Mouse (Mus musculus): ENCODE results near the gene Msantd2. TPM values are rescaled to one million over a fixed set of nuclear protein-coding genes. Genes with fewer than 3 reads are reported as not detected.

Gene Msantd2
- polyA plus RNA-seq, 1 experiment from 2014 or later = 39.9 TPM

DNA sequence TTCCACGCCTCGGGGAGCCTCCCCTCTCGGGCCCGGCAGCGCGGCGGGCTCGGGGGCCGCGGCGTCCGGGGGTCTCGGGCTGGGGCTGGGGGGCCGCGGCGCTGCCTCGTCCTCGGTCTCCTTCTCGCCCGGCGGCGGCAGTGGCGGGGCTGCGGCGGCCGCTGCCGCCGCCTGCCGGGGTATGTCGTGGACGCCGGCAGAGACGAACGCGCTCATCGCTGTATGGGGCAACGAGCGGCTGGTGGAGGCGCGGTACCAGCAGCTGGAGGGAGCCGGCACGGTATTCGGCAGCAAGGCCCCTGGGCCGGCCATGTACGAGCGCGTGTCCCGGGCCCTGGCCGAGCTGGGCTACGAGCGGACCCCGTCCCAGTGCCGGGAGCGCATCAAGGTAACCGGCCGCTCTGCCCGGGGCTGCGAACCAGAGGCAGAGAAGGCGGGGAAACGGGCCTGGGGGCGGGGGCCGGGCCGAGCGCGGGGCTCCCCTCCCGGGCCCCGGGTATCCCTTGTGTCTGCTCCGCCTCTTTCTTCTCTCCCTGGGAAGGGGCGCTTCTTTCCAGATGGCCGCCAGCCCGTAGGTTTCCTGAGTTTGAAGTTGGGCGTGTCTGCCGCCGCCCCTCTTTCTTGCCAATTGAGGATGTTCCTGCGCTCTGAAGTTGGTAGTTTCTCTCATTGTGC lies 464 bp downstream of the Msantd2 start:
- ATAC-seq (ENCODE audit: insufficient read depth, low FRiP score, low TSS enrichment) (peak; percentile 81), DNase-seq (ENCODE audit: low spot score) (peak; percentile 70)
- Histone ChIP-seq H3K4me2 (ENCODE audit: low read depth) (peak overlapping the region; percentile 87), H3K4me1 (ENCODE audit: control insufficient read depth, insufficient read depth, low read length) (peaks cover 11% of the 10 kb centered on the region; the same call in 1 of the 2 replicates), H3K27me3 (ENCODE audit: control insufficient read depth, insufficient read depth, low read length) (no peaks in the 10 kb centered on the region), H3K36me3 (ENCODE audit: control insufficient read depth, insufficient read depth, low read length) (no peaks in the 10 kb centered on the region), H3K9ac (ENCODE audit: low read length) (peak overlapping the region; percentile 97), H3K9me3 (ENCODE audit: control insufficient read depth, low read length) (no peaks in the 10 kb centered on the region), H3K27ac (ENCODE audit: low read depth, low read length) (peak overlapping the region; percentile 95), H3K4me3 (ENCODE audit: low read depth, low read length) (peak overlapping the region; percentile 99)
- under 1% methylated on average over 61 of the region's 75 CpGs for WGBS

GRCm38 (mm10) chr9:37495761-37496160 lies 6.6 kb downstream of the Msantd2 start:
- WGBS = 78% methylated on average over 3 of the region's 3 CpGs

GRCm38 (mm10) chr9:37496325-37496724 lies 7.2 kb downstream of the Msantd2 start:
- Histone ChIP-seq H3K27ac (ENCODE audit: low read depth, low read length) (no peak overlapping the region), H3K9me3 (ENCODE audit: control insufficient read depth, low read length) (no peaks in the 10 kb centered on the region), H3K27me3 (ENCODE audit: control insufficient read depth, insufficient read depth, low read length) (no peaks in the 10 kb centered on the region), H3K9ac (ENCODE audit: low read length) (no peak overlapping the region), H3K4me2 (ENCODE audit: low read depth) (no peak overlapping the region), H3K36me3 (ENCODE audit: control insufficient read depth, insufficient read depth, low read length) (no peaks in the 10 kb centered on the region), H3K4me1 (ENCODE audit: control insufficient read depth, insufficient read depth, low read length) (no peaks in the 10 kb centered on the region), H3K4me3 (ENCODE audit: low read depth, low read length) (no peak overlapping the region)
- DNase-seq (ENCODE audit: low spot score) (no peak), ATAC-seq (ENCODE audit: insufficient read depth, low FRiP score, low TSS enrichment) (no peak)

More at GRCm38 (mm10) chr9:37495761-37496160, 6.6 kb downstream of the Msantd2 start:
- H3K27ac ChIP-seq (ENCODE audit: low read depth, low read length) = no peak overlapping the region
- no peaks in the 10 kb centered on the region for H3K36me3 ChIP-seq (ENCODE audit: control insufficient read depth, insufficient read depth, low read length)
- ATAC-seq (ENCODE audit: insufficient read depth, low FRiP score, low TSS enrichment) (no peak), DNase-seq (ENCODE audit: low spot score) (no peak)
- H3K9ac ChIP-seq (ENCODE audit: low read length) = no peak overlapping the region
- H3K4me2 ChIP-seq (ENCODE audit: low read depth) = no peak overlapping the region
- H3K9me3 ChIP-seq (ENCODE audit: control insufficient read depth, low read length) = no peaks in the 10 kb centered on the region
- no peak overlapping the region for H3K4me3 ChIP-seq (ENCODE audit: low read depth, low read length)
- no peaks in the 10 kb centered on the region for H3K27me3 ChIP-seq (ENCODE audit: control insufficient read depth, insufficient read depth, low read length)
- peaks cover 1% of the 10 kb centered on the region; the same call in 1 of the 2 replicates for H3K4me1 ChIP-seq (ENCODE audit: control insufficient read depth, insufficient read depth, low read length)

DNA sequence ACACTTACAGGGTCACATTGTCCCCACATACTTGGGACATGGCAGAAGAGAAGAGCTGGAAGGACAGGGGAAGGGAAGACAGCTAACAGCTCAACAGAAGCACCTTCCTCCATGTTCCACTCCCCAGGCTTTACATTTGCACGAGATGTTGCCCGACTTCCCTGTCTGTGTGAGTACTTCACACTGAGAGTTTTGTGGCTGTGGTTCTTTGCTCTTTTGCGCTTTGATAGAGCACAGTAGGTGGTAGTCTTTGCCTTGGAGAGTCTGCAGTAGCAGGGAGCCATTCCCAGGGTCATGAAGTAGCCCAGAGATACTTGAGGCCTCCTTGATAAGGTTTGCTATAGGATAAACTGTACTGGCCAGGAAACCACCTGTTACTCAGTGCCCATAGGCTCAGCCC lies 11.1 kb downstream of the Msantd2 start:
- ATAC-seq (ENCODE audit: insufficient read depth, low FRiP score, low TSS enrichment) (no peak), DNase-seq (ENCODE audit: low spot score) (no peak)

DNA sequence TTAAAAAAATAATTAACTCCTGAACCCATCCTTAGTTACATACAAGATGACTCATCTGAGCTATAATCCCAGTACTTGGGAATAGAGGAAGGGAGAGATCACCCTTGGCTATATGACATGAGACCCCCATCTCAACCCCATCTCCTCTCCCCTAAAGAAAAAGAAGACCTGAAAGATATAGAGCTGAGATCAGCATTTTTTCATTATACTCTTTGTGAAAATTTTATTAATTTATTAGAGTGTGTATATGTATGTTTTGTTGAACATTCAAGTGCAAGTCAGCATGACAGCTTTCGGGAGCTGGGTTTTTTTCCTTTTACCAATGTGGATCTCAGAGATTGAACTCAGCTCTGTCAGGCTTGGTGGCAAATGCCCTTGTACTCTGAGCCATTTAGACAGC lies 12.1 kb downstream of the Msantd2 start:
- 90% methylated on average over 1 of the region's 1 CpGs for WGBS
- Histone ChIP-seq H3K27ac (ENCODE audit: low read depth, low read length) (no peak overlapping the region), H3K9me3 (ENCODE audit: control insufficient read depth, low read length) (no peaks in the 10 kb centered on the region), H3K36me3 (ENCODE audit: control insufficient read depth, insufficient read depth, low read length) (no peaks in the 10 kb centered on the region), H3K9ac (ENCODE audit: low read length) (no peak overlapping the region), H3K27me3 (ENCODE audit: control insufficient read depth, insufficient read depth, low read length) (no peaks in the 10 kb centered on the region), H3K4me3 (ENCODE audit: low read depth, low read length) (no peak overlapping the region), H3K4me1 (ENCODE audit: control insufficient read depth, insufficient read depth, low read length) (no peaks in the 10 kb centered on the region), H3K4me2 (ENCODE audit: low read depth) (no peak overlapping the region)
- DNase-seq (ENCODE audit: low spot score) (no peak), ATAC-seq (ENCODE audit: insufficient read depth, low FRiP score, low TSS enrichment) (no peak)

More for the DNA sequence above, 11.1 kb downstream of the Msantd2 start:
- WGBS = 79% methylated on average over 3 of the region's 3 CpGs
- Histone ChIP-seq H3K4me3 (ENCODE audit: low read depth, low read length) (no peak overlapping the region), H3K4me2 (ENCODE audit: low read depth) (no peak overlapping the region), H3K36me3 (ENCODE audit: control insufficient read depth, insufficient read depth, low read length) (no peaks in the 10 kb centered on the region), H3K9ac (ENCODE audit: low read length) (no peak overlapping the region), H3K27me3 (ENCODE audit: control insufficient read depth, insufficient read depth, low read length) (no peaks in the 10 kb centered on the region), H3K4me1 (ENCODE audit: control insufficient read depth, insufficient read depth, low read length) (no peaks in the 10 kb centered on the region), H3K9me3 (ENCODE audit: control insufficient read depth, low read length) (no peaks in the 10 kb centered on the region), H3K27ac (ENCODE audit: low read depth, low read length) (no peak overlapping the region)

GRCm38 (mm10) chr9:37504348-37504747 lies 15.2 kb downstream of the Msantd2 start:
- Histone ChIP-seq H3K4me3 (ENCODE audit: low read depth, low read length) (no peak overlapping the region), H3K27ac (ENCODE audit: low read depth, low read length) (no peak overlapping the region)
- ATAC-seq (ENCODE audit: insufficient read depth, low FRiP score, low TSS enrichment) = no peak

GRCm38 (mm10) chr9:37506023-37506422 lies 16.9 kb downstream of the Msantd2 start:
- H3K4me3 ChIP-seq (ENCODE audit: low read depth, low read length) = no peak overlapping the region
- no peak overlapping the region for H3K4me2 ChIP-seq (ENCODE audit: low read depth)
- H3K36me3 ChIP-seq (ENCODE audit: control insufficient read depth, insufficient read depth, low read length) = no peaks in the 10 kb centered on the region
- no peaks in the 10 kb centered on the region for H3K9me3 ChIP-seq (ENCODE audit: control insufficient read depth, low read length)
- DNase-seq (ENCODE audit: low spot score) (no peak), ATAC-seq (ENCODE audit: insufficient read depth, low FRiP score, low TSS enrichment) (no peak)
- 93% methylated on average over 1 of the region's 1 CpGs for whole genome bisulfite sequencing
- no peaks in the 10 kb centered on the region for H3K27me3 ChIP-seq (ENCODE audit: control insufficient read depth, insufficient read depth, low read length)
- no peaks in the 10 kb centered on the region for H3K4me1 ChIP-seq (ENCODE audit: control insufficient read depth, insufficient read depth, low read length)
- no peak overlapping the region for H3K9ac ChIP-seq (ENCODE audit: low read length)
- H3K27ac ChIP-seq (ENCODE audit: low read depth, low read length) = no peak overlapping the region

More at GRCm38 (mm10) chr9:37504348-37504747, 15.2 kb downstream of the Msantd2 start:
- Histone ChIP-seq H3K36me3 (ENCODE audit: control insufficient read depth, insufficient read depth, low read length) (no peaks in the 10 kb centered on the region), H3K9ac (ENCODE audit: low read length) (no peak overlapping the region), H3K4me1 (ENCODE audit: control insufficient read depth, insufficient read depth, low read length) (no peaks in the 10 kb centered on the region), H3K4me2 (ENCODE audit: low read depth) (no peak overlapping the region), H3K27me3 (ENCODE audit: control insufficient read depth, insufficient read depth, low read length) (no peaks in the 10 kb centered on the region), H3K9me3 (ENCODE audit: control insufficient read depth, low read length) (no peaks in the 10 kb centered on the region)
- no peak for DNase-seq (ENCODE audit: low spot score)

GRCm38 (mm10) chr9:37512097-37512496 lies 23.0 kb downstream of the Msantd2 start:
- no peak overlapping the region for H3K4me2 ChIP-seq (ENCODE audit: low read depth)
- no peak overlapping the region for H3K9ac ChIP-seq (ENCODE audit: low read length)
- H3K9me3 ChIP-seq (ENCODE audit: control insufficient read depth, low read length) = no peaks in the 10 kb centered on the region
- no peaks in the 10 kb centered on the region for H3K36me3 ChIP-seq (ENCODE audit: control insufficient read depth, insufficient read depth, low read length)
- H3K4me3 ChIP-seq (ENCODE audit: low read depth, low read length) = no peak overlapping the region
- WGBS = 94% methylated on average over 2 of the region's 2 CpGs
- H3K4me1 ChIP-seq (ENCODE audit: control insufficient read depth, insufficient read depth, low read length) = no peaks in the 10 kb centered on the region
- DNase-seq (ENCODE audit: low spot score) = no peak
- H3K27ac ChIP-seq (ENCODE audit: low read depth, low read length) = no peak overlapping the region
- H3K27me3 ChIP-seq (ENCODE audit: control insufficient read depth, insufficient read depth, low read length) = no peaks in the 10 kb centered on the region
- no peak for ATAC-seq (ENCODE audit: insufficient read depth, low FRiP score, low TSS enrichment)

- Histone ChIP-seq H3K36me3 (ENCODE audit: control insufficient read depth, insufficient read depth, low read length) (no peaks in the 10 kb centered on the region), H3K27me3 (ENCODE audit: control insufficient read depth, insufficient read depth, low read length) (no peaks in the 10 kb centered on the region), H3K4me2 (ENCODE audit: low read depth) (no peak overlapping the region), H3K4me1 (ENCODE audit: control insufficient read depth, insufficient read depth, low read length) (no peaks in the 10 kb centered on the region), H3K27ac (ENCODE audit: low read depth, low read length) (no peak overlapping the region), H3K4me3 (ENCODE audit: low read depth, low read length) (no peak overlapping the region), H3K9ac (ENCODE audit: low read length) (no peak overlapping the region), H3K9me3 (ENCODE audit: control insufficient read depth, low read length) (no peaks in the 10 kb centered on the region)
- DNase-seq (ENCODE audit: low spot score) (no peak), ATAC-seq (ENCODE audit: insufficient read depth, low FRiP score, low TSS enrichment) (no peak)
- WGBS = 91% methylated on average over 3 of the region's 3 CpGs
Observed at GRCm38 (mm10) chr9:37514456-37514855, 25.3 kb downstream of the Msantd2 start.

Data from neural tube, embryonic 11.5 days (tissue).